Mouse (Mus musculus): Measurements from ENCODE around the gene Nptxr.

Gene Nptxr

DNA sequence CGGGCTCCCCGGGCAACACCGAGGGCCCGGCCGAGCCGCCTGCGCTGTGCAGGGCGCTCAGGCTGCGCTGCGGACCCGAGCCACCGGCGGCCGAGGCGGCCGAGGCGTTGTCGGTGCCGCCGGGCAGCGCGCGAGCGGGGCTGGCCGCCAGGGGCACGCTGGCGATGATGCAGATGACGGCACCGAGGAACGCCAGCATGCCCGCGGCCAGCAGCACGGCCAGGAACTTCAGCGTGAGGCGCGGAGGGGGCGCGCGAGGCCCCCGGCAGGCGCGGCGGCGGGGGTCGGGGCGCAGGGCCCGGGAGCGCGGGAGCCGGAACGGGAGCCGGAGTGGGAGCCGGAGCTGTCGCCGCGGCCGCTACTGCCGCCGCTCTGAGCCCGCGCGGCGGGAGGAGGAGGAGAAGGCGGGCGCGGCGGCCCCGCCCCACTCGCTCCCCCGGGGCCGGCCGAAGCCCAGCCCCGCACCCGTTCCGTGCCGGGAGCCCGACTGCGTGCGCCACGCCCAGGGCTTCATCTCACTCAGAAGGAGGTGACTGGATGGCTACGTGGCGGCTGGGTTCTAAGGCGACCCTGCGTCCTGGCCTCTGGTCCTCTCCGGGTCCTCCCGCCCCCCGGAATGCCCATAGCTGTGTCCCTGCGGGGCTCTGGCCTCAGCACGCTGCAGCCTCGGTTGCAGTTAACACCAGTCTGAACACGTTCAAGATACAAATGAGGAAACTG, at the start of gene Nptxr:
Gene Nptxr (minus strand): TSS at position 415 of the 720 bp plus-strand sequence.
- peak; percentile 83 for DNase-seq

DNA sequence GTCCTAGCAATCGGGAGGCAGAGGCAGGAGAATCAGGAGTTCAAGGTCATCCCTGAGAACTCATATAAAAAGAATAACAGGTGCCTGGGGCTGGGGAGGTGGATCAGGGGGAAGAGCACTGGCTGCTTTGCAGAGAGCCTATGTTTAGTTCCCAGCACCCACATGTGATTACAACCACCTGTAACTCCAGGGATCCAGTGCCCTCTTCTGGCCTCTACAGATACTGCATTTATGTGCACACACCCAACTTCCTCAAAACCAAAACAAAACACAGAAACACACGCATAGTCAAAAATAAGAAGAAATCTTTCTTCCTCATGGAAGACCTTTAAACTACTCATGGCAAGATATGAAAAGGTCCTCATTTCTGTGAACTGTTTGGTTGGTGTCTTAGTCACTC, 45.6 kb upstream of the Nptxr start:
- DNase-seq, result no peak

DNA sequence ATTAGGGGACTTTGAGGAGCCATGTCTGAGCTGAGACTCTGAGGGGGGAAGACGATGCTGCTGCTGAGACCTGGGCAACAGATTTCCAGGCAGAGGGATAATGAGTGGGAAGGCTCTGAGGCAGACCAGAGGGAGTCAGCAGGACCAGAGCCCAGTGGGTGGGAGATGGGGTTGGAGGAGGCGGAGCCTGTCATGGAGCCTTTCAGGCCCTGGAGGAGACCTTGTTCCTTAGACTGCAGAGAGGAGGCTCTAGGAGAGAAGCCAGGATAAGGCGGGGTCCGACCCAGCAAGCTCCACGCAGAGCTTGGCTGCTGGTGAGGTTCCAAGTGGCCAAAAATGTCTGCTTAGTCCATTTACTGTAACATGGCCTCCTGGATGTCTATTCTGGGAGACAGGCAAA, 42.5 kb upstream of the Nptxr start:
- DNase-seq, result peak; percentile 22

DNA sequence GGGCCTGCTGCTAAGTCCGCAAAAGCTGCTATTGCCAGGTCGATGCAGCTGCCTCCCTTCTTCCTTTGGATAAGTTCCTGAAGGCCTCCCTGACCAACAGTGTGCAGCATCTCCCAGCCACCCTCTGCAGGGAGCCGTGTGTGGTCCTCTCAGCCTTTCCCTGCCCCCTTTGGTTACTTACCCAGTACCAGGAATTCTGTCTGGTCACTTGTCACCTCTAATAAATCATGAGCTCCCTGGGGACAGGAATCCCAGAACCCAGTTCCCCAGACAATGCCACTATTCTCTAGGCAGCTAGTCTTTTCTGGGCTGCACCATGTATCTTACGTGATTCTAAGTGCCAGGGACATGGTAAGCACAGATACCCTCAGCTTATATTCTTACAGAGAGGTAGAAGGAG, 41.4 kb upstream of the Nptxr start:
- DNase-seq, result no peak

DNA sequence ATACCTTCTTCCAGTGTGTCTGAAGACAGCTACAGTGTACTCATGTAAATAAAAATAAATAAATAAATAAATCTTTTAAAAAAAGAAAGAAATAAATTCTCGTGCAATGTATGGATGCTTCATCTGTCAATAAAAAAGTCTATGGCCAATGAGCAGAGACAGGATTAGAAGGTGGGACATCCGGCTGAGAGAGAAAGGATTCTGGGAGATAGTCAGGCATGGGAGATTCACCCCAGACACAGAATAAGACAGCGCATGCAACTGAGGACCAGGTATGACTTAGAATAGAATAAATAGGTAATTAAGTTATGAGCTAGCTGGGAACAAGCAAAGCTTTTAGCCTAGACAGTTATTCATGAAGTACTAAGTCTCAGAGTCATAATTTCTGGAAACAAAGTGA, 38.4 kb upstream of the Nptxr start:
- no peak for DNase-seq

DNA sequence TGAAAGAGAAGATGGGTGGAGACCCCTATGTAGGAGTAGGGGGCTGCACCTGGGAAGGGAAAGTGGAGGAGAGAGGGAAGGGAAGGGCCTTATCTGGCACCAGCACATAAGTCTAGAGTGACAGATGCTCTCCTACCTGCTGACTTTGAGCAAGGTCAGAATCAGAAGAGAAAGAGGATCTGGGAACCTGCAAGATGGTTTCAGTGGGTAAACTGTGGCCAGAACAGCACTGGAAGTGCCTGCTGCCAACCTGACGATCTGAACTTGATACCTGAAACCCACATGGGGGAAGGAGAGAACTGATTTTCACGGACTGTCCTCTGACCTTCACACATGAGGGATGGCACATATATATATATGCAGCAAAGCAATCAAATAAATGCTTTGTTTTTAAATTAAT, 35.7 kb upstream of the Nptxr start:
- DNase-seq, result no peak

DNA sequence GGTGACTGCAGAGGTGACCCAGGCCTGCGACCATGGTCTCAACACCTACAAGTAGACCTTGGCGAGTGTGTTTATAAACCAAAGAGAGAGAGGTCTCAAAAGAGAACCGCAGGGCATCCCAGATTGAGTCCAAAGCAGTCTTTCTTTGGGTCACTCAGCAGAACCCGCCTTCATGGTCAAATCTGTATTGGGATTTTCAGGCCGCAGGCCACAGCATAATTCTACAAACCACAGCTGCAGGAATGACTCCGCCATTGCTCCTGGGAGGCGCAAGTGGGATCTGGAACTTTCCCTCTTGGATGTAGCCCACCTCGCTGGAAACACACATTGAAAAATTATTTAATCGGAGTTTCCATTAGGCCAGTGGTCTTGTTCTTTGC, 30.3 kb upstream of the Nptxr start:
- no peak for DNase-seq

DNA sequence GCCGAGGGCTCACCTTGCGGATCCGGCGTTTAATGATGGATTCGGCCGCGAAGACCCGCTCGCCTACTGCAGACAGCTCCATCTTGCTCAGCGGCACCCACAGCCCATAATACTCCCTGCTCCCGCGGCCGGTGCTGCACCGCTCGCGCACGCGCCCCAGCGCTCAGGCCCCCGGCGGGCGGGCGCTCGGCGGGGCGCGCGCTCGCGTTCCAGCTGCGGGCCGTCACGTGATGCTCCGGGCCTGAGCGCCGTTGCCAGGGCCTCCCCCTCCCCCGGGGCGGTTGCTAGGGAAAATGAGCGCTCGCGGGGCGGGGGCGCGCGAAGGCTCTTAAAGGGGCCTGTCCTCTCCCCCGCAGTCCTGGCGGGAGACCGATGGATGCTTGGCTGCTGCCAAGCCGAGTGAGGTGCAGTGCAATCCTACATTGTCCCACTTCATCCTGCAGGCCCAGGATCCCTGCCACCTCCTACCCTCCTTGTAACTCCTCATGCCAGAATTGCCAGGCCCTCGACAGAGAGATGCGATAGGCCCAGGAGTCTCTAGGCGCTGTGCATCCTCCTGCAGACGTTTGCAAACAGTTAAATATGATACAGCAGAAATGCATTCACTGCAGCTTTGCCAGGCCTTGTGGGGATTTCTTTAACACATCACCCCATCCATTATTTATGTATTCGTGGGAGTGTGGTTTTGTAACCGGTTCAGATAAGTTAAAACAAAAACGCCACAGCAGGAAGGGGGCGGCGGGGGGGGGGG, 29.7 kb upstream of the Nptxr start, which contains the start of the genes Npcd and Cbx6:
Gene Npcd (minus strand): TSS at position 108 of the 751 bp plus-strand sequence.
Gene Cbx6 (minus strand): TSS at position 559 of the 751 bp plus-strand sequence.
- DNase-seq, result peak; percentile 99

DNA sequence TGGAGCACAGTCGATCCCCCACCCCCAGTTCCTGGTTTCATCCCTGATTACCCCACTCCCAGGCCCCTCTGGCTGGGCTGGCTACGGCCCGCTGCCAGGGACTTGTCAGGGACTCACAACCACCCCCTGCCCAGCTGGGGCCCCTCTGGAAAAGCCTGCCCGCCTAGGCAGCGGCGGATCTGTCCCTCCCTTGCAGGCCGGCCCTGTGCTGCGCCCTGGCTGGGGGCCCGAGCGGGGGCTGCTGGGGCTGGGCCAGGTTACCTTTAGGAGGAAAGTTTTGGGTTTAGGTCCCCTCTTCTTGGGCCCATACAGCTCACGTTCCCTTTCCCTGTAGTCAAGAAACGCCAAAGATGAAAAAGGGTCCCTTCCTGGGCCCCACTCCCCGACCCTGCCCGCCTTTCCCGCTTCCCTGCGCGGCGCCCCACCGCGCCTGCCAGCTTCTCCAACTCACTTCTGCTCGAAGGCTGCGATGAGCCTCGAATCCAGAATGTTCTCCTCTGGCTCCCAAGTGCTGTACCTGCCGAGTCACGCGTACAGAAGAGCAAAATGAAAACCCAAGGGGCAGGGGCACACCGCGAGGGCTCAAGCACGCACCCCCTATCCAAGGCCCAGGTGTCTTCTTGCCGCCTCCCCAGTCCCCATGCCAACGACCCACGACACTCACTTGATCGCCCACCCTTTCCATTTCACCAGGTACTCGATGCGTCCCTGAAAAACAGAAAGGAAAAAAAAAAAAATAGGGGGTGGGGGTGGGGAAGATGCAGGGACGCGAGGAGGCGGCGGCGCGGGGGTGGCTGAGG, 28.9 kb upstream of the Nptxr start:
- DNase-seq, result peak; percentile 55

DNA sequence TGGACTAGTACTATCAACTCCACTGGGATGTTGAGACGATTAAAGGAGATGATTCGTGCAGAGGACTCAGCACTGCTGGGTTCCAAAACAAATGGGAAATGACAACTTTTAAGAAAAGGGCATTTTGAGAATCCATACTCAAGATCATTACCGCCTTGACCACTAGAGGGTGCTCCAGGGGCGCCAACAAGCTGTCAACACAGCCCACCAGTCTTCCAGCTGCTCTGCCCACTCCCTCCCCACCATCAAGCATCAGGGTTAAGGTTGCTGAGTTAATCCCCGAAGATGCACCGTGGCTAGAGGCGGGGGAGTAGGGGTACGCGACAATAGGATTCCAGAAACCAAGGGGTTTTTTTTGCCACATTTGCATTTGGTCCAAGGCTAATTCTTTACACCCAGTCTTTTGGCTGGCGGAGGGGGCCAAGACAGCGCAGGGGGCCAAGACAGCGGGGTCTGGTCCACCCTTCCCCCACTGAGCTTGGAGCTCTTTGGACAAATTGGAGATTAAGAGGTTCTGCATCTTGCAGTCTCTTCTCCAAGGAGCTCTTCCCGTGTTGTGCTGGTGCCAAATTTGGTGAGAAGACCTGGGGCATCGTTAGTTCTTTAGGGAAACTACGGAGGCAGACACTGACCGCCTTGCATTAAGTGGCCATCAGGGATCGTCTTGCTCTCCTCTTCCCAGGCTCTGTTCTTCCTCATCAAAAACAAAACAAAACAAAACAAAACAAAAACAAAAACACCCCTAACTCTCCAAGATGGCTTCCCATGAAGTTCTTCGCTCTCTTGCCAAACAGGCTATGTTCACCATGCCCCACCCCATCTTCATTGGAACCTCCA, 27.7 kb upstream of the Nptxr start:
- DNase-seq, result peak; percentile 74

DNA sequence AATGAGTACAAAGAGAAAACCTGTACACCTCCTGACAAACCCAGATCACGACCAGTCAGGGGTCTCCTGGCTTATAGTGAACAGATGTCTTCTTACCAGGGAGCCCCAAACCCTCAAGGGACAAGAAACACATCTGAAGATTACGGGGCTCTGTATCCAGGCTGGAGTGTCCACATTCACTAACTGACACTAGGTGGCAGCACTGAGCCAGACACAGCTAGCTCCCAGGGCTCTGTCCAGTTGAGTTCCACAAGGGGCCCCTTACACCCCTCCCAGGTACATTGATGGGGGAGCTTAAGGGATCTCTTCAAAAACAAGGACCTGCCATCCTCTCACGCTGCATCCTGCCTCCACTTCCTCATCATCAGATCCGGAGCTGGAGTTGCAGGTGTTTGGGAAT, 25.8 kb upstream of the Nptxr start:
- DNase-seq, result peak; percentile 74

DNA sequence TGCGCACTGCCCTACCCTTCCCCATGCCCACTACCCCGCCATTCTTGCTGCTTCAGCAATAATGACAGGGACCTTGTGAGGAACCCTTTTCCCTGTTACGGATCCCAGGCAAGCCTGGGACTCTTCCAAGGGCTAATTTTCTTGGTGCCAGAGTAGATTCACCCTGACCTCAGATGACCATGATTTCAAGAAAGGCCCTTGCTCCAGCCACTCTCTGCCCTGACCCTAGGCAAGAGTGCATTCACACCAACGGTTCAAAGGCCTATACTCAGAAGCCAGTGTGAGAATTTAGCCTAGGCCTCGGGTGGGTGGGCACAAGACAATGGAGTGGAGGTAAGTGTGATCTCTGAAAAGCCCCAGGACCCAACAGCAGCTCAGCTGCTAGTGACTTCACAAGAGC, 24.9 kb upstream of the Nptxr start:
- DNase-seq, result no peak

DNA sequence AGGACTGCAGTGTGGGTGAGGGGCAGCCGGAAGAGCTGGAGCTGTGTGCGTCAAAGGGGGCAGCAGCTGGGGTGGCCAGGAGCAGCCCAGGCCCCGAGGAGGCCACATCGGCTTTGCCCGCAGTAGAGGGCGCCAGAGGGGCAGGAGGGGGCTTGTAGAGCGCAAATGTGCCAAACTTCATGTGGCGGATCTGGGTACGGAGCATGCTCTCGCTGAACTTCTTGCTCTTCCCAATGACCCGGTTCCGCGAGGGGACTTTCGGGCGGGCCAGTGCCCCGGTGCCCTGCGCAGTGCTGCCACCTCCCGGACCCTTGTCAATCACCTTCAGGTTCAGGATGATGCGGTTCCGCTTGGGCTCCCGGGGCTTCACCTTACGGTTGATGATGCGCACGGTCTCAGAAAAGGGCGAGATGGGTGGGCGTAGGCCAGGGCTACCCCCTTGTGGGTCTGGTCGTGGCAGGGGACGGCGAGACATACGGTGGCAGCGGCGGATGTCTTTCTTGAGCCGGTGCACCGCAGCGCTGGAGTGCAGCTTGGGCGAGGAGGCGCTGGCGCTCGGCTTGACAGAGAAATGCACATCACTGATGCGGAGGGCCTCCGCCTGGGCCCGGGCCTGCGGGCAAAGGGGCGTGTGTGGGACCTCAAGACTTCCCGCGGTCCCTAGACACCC, 23.9 kb upstream of the Nptxr start:
- DNase-seq, result no peak

DNA sequence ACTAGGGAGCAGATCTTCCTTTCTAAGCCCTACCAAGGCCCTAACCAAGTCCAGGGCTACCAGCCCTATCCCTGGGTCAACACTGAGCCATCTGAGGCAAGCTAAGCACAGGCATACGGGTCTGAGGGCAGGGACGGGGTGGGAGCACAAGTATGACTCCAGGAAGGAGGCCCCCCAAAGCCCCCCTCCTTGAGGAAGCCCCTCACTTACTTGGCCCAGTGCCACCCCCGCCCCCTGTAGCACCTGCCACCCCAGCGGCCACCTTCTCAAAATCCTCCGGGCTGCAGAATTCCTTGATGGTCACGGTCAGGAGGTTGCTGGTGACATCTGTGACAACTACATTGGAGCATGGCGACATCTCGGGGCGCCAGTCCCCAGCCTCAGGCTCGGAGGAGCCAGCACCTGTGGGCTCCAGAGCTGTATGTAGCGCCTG, 23.2 kb upstream of the Nptxr start:
- DNase-seq, result no peak

DNA sequence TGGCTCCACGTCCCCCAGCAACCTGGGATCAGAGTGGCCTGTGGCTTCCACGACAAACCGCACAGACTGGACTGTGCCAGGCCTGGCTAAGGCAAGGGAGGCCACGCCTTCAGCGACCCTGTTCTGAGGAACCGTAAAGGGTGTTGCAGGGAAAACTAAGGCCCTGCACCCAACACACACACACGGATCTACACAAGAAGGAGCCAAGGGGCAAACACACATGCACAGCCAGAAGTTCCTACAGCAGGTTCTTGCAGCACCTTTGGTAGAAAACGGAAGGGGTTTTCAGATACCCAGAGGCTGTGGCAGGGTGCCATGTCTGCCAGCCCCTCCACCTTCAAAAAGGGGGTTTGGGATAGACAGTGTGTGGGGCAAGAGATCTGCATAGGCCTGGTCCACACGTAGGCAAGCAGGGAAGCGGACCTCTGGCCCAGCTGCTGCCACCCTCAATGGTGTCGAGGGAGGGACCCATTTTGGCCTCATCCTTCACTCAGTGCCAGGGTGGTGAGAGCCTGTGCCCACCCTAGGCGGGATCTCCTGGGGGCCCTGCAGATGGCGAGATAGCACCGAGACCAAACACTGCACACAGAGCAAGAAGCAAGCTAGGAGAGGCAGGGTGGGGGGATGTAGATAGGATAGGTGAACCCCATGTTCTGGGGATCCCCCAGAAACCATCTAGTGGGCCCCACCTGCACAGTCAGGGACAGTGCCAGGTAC, 22.7 kb upstream of the Nptxr start:
- no peak for DNase-seq

DNA sequence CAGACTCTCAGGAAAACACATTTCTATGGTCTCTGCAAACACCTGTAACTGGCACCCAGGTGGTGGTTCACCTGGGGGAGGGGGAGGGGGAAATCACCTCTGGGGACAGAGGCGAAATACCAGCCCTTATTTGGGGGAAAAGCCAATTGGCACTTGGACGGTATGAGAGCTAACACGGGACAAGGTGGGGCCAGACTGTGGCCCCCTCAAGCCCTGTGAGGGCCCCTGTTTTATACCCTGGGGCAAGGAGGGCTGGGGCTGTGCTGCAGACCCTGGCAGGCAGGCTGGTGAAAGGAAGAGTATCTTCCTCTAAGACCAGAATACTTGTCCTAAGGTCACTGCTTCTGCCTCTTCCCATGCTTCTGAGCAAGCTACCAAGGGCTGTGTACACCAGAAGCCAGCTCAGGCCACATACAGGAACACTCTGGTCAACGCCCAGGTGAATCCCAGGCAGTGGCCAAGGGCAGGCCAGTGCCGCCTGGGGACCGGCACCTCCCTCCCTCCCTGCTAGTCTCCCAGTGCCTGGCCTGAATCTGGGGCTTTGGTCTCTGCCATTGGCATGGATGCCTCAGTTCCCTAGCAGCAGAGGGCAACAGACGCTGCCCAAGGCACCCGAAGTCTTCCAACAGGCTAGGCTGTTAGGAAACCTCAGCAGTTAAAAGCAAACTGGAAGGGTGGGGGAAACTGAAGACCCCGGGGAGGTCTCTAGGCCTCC, 21.8 kb upstream of the Nptxr start:
- no peak for DNase-seq

DNA sequence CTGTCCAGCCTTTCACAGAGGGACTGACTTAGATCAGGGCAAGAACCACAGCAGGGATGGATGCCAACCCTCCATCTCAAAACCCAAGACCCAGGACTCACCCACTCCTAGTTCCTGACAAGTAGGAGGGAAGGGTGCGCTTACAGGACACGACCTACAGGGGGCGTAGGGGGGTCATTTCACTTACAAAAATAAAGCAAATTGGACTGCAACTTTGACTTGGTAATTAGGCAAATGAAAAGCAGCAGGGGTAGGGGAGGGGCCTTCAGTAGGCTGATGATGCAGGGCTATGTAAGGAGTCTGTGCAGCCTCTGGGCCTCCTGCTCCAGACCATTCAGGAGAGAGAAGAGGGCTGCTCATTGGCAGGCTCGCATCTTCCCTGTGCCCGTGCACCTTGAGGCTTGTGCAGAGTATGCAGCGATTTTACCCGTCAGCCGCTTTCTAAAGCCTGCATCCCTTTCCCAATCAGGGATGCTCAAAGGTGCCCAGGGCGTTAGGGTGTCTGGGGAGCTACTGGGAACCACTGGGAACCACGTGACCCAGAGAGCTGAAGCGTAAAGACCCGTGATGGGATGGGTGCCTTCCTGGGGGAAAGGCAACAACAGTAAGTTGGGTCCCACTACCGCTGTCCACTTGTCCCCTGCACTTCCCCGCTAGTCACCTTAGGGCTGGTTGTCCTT, 20.7 kb upstream of the Nptxr start:
- no peak for DNase-seq

DNA sequence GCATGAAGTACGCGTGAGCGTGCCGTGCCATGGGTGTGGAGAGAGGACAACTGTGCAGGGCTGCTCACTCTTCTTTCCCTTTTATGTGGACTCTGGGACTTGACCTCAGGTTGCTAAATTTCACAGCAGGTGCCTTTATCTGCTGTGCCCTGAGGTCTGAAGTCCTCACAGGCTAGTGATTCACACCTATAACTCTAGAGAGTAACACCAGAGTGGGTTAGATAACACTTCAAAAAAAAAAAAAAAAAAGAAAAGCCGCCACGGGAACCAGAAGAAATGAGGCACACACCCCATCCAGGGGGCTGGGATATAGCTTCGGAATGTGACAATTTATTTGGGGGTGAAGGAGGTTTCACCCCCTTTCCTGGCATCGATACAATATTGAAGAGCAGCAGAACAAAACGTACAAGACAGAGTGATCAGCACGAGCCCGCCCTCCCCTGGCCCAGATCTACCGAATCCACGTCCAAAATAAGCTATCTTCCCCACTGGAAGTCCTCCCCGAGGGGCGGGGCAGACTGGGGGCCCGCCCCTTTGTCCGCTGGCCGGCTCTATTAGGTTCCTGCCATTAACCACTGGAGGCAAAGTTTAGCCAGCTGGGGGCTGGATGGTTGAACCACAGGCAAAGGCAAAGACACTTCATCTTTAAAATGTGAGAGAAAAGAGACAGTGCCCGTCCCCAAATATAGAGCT, 19.2 kb upstream of the Nptxr start:
- DNase-seq, result no peak
